Mouse (Mus musculus) layer of hippocampus, postnatal 10 days (tissue): ENCODE results near the gene Tmprss12. TPM values are rescaled to one million over a fixed set of nuclear protein-coding genes. Genes with fewer than 3 reads are reported as not detected.
"Not testable (repeated sequence)": the region's sequence is repeated elsewhere in the genome, so short reads cannot be mapped to it uniquely, and the experiment has no call there.

Experiments used
- DNase-seq, 2 experiments: peaks; one replicate each; pipeline ENCODE4 v3.0.0; 2021; ENCODE audit warnings: low spot score in 2 of 2
- long read RNA-seq: library from polyadenylated mRNA; stranded (forward); transcript quantifications from one replicate; pipeline ENCODE4 v2.0.0, GENCODE M21; 2023
- total RNA-seq, 2 experiments: library from RNA; stranded (reverse); gene quantifications; 2 replicates each; pipeline ENCODE4 v1.2.3; 2021

Tmprss12 gene
- not detected for total RNA-seq
- long read RNA-seq = 0 reads

DNA sequence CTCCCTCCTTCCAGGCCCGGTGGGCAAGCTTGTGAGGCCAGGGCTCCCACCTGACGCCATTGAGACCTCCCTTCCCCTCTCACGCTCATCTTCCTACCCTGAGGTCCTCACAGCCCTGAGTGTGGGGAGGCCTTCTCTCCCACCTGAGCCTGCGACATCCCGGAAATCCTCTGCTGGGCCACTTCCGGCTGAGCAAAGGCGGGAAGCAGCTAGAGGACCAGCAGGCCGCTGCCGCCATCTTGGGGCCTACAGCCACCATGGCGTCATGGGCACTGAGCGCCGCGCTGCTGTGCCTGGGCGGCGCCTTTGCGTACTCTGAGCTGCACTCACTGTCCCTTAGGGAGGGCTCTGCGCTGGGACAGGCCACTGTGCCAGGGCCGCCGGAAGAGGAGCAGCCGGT is at the start of gene Tmprss12:
Gene Tmprss12, plus strand, starts transcription at position 212 of the 400 bp plus-strand sequence.
- DNase-seq = no peak

DNA sequence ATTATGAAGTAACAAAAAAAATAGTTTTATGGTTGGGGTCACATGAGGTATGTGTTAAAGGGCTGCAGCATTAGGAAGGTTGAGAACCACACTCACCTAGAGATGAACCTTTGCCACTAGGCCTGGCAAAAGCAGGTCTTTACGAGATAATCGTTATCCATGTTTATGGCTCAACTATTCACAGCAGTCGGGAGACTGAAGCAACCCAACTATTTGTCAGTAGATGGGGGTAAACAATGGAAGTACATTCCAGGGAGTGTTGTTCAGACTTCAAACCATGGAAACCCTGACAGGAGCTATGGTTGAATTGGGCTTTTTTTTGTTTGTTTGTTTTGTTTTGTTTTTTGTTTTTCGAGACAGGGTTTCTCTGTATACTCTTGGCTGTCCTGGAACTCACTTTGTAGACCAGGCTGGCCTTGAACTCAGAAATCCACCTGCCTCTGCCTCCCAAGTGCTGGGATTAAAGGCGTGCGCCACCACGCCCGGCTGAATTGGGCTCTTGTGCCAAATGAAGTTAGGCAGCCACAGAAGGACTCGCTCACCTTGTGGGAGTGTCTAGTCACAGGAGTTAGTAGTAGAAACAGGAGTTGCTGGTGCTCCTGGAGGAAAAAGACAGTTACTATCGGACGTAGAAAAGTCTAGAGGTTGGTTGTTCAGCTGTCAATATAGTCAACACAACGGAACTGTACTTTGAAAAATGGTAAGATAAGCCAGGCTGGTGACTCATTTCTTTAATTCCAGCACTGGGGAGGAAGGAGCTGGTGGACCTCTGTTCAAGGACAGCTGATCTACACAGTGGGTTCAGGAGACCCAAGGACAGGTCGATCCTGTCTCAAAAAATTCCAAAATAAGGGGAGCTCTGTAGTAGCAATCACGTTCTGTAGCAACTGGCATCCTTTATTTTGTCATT is 48.8 kb upstream of the Tmprss12 start:
- no peak for DNase-seq

DNA sequence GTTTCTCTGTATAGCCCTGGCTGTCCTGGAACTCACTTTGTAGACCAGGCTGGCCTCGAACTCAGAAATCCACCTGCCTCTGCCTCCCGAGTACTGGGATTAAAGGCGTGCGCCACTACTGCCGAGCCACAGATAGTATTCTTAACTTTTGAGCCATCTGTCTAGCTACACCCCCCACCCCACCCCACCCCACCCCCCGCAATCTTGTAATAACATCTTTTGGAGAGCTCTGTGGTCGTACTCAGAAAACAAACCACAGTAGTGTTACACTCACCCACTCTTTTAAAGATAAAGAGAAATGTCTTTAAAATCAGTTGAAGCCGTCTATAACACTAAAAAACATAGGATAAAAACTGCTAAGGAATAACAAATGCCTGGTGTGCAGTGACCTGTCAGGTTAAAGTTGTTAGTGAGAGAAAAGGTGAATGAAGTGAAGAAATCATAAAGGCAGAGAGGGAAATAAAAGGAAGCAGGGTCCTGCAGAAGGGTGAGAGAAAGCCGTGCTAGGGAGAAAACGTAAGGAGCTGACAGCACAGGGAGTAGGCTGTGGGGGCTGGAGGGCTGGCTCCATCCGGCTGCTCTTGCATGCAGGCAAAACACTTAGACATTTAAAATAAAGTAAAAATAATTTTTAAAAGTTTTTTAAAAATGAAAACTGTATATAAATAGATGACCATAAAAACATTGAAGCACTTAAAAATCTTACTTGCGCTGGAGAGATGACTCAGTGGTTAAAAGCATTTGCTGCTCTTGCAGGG is 45.2 kb upstream of the Tmprss12 start:
- DNase-seq = no peak

DNA sequence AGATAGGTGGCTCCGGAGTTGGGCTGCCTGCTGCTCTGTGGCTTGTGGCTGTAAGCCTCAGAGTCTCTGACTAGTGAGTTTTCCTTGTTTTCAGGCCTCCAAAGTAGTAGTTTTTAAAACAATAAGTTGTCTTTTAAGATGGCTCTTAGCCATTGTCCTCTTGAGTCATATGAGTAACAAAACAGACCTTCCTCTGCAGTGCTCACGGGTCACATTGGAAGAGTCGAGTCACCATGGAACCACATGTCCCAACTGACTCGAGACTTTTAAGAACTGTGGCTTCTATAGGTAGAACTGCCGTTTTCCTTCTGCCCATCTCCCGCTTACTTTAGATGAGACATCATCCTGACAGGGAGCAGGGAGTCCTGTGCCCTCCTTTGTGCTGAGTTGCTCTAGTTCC is 43.7 kb upstream of the Tmprss12 start:
- no peak for DNase-seq

DNA sequence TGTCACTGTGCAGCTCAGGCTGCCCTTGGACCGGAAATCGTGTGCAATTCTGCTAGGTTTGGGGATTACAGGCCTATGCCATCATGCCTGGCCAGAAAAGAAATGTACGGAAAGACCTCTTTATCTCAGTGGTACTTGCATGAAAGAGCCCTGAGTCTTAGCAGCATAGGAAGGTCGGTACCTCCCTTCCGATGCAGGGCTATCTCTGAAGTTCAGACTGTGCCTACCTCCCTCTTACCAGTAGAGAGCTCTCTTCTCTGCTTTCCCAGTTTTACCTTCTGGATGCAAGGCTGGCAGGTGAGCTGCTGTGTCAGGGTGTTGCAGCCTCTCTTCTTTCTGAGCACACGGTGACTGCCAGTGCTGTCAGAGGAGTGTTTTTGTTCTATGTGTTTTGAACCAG is 38.9 kb upstream of the Tmprss12 start:
- no peak for DNase-seq

DNA sequence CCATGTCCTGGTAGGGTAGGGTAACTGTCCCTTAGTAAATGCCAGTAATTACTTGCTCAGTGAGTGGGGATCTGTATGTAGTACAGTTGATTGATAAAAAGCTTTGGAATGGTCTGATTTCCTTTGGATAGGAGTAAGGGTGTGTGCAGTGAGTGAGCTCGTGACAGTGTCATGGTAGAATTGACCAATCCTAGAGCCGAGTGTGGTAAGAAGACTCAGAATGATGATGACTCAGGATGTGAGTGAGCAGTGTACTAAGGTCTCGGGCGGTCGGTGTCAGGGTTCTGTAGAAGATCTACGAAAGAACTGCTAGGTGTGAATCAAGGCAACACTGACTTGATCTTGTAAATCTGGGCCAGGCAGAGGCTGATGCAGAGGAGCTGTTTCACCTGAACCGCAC is 34.7 kb upstream of the Tmprss12 start:
- no peak for DNase-seq

DNA sequence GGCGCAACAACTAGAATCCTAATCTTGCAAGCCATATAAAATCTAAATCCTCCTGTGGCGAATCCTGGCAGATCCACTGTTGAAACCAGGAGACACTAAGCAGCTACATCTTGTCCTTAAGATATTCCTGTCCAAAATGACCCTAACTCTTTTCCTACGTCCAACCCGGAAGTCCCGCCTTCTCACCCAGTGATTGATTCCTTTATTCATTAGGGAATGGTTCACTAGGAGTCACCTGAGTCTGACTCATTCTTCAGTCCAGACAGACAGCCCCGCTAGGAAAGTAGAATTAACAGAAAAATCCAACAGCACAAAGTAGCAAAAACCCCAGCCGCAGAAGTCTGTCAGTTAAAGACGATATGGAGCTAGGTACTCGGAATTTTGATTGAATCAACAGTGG is 33.3 kb upstream of the Tmprss12 start:
- no peak for DNase-seq

DNA sequence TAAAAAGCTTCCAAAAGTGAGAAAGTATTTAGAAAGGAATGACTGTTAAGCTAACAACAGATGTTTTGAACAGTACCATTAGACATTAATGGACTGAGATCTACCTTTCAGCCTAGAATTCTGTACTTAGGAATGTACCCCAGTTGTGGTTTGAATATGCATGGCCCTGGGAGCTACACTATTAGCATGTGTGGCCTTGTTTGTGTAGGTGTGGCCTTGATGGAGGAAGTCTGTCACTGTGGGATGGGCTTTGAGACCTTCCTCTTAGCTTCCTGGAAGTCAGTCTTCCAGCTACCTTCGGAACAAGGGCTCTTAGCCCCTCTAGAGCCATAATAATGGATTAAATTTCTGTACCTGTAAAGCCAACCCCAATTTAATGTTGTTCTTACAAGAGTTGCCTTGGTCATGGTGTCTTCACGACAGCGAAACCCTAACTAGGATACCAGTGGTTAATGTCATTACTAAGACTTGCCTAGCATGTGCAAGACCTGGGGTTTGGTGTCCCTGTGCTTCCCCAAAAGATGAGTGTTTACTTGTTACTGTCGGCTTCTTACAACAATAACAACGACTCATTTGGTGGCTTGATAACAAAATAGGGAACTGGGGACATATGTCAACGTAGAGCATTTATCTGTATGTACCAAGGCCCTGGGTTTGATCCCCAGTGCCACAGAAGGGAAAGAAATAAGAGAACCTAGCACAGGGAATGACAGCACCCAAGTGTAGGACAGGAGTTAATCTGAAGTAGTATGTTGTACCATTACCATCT is 31.8 kb upstream of the Tmprss12 start:
- DNase-seq = no peak

DNA sequence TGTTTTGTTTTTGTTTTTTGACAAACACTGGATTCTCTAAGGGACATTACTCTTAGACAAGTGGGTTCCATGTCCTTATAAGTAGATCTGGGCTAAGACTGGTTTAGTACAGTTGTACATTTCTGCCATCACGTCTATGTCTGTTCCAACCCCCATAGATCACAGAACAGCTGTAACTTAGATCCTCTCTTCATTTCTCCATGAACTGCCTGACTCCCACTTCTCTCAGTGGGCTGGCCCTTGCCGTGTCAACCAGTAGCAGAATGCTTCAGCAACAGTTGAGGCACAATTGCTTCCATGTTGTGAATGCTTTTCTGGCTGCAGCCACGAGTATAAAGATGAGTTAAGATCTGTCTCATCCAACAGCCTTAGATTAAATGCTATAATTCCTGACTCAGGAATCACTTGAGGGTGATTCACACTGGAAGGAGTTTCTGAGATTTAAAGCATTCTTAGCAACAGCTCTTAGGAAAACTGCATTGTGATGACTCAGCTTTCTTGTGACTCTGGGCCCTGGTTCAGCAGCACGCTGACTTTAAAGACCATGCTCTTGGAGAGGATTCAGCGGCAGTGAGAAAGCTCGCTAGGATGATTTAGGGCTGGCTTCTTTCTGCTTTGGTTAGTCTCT is 29.4 kb upstream of the Tmprss12 start:
- DNase-seq = no peak

DNA sequence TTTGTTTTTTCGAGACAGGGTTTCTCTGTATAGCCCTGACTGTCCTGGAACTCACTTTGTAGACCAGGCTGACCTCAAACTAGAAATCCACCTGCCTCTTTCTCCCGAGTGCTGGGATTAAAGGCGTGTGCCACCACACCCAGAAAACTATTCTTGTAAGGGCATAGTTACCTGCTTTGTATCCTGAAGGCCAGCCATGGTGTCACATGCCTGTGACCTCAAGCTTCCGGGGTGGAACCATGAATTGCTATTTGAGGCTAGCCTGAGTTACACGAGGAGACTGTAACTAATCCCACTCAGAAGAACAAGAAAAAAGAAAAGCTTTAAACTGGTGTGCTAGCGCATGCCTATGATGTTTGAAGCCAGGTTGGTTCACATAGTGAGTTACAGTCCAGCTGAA is 24.3 kb upstream of the Tmprss12 start:
- no peak for DNase-seq

DNA sequence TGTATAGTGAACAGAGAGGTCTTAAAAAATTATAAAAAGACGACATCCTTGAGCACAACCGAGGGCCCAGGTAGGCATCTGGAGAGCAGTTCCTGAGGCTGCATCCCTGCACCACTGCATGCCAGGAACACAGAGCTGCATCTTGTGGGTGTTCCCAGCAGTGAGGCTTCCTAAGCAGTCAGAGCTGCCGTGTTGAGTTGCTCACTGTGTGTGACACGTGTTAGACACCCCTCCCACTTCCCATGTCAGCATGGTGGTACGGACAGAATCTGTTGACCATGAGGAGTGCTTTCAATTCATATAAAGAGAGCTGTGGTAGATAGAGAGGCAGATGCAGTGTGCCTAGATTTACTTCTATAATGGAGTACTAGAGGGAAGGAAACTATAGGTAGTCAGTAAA is 23.3 kb upstream of the Tmprss12 start:
- DNase-seq = no peak

DNA sequence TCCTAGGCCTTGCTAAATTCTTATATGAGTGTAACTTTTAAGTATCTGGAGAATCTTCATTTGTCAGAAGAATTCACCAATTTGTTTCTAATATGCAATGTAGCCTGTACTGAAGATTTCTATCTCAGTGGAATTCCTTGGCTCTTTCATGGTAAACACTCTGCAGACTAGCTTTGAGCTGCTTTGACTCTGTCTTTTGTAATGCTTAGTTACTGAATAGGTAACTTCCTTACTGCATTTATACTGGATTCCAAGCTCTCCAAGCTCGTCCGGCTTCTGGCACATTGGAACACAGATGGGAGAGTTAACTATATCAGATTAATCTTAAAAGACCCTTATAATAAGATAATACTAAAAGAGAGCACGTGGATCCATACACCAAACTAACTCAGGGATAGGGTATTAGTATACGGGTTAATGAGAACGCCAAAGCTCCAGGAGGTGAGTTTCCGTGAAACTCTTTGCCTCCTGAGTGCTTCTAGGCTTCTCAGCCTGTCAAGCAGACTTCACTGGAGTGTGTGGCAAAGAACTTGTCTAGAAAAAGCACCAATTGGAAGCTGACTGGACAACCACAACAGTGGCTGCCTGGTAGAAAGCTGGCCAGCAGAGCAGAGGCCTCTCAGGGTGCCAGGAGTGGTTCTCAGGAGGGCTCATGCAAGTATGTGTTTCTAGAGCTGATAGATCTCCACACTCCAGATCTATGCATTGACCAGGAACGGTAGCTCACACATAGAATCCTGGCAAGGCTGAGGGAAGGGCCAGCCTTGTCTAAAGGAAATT is 21.8 kb upstream of the Tmprss12 start:
- DNase-seq = no peak

DNA sequence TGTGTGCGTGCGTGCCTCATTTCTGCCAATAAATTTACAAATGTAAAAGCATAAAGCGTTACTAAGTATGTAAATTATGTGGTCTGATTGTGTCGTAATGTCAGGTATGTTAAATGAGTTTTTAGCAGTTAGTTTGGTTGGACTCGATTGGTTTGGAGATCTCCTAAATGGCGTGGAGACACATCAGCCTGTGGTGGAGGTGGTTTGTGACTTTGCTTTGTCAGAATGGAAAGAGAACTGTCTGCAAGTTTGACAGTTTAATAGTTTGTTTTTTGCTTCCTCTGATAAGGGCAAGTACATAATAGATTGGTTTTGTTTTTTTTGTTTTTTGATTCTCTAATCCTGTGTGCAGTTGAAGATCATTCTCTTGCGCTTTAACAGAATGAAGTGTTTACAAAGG is 20.3 kb upstream of the Tmprss12 start:
- DNase-seq = not testable (repeated sequence)

DNA sequence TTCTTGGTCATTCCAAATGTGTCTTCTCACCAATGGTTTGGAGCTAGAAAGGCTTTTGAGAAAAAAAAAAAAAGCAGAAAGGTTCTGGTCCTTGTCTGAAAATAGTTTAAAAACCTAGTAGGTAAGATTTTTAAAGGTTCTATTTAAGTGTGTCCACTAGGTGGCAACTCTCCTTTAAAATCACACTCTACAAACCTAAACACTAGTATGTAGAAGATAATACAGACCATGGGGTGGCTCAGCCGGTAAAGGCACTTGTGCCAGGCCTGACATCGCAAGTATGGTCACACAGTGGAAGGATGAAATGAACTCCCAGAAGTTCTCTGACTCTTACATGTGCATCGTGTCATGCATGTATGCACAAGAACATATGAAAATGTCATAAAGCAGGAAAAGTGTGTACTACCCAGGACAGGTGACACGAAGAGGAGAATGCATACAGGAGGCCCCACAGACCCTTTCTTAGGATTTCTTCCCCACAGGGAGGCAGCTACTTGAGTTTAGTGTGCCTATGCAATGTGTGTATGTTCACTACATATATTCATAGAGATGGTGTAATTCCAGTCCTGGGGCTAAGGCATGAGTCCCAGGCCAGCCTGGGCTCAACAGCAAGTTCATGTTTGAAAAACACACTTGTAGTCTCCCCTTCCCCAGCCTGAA is 17.3 kb upstream of the Tmprss12 start:
- peak; percentile 6 to 11 for DNase-seq

DNA sequence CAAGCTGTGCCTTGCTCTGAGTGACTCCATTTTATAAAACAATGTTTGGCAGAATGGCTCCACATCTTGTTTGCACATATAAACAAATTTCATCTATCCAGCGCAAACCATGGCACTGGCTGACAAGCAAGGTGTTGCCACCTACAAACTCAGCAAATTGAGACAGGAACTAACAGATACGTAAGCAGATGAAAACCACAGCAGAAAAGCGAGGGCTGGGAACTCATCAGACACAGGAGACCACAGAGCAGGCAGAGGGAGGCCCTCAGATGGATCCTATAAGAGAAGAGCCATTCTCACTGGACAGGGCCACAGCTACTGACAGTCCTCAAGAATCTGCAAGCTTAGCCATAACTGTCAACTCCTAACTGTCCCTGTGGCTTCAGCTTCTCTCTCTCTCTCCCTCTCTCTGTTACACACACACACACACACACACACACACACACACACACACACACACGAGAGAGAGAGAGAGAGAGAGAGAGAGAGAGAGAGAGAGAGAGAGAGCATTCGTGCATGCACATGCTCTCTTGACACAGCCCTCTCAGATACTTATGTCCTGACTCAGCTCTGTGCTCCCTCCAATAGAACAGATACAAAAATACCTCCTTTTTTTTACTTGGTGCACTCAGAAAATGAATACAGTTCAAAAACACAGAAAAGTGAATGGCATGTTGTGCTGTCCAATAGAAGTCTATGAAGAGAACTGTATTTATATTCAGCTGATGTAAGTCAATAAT is 14.9 kb upstream of the Tmprss12 start:
- no peak for DNase-seq

DNA sequence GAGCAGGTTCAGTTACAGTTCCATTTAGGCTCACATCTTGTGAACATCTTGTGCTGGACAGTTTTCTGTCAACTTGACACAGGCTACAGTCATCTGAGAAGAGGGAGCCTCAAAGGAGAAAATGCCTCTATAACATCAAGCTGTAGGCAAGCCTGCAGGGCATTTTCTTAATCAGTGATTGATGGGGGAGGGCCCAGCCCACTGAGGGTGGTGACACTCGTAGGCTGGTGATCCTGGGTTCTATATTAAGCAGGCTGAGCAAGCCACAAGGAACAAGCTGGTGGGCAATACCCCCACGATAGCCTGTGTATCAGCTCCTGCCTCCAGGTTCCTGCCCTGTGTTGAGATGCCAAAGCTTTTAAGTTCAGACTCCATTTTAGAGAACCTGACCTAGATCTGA is 11.7 kb upstream of the Tmprss12 start:
- DNase-seq = no peak

DNA sequence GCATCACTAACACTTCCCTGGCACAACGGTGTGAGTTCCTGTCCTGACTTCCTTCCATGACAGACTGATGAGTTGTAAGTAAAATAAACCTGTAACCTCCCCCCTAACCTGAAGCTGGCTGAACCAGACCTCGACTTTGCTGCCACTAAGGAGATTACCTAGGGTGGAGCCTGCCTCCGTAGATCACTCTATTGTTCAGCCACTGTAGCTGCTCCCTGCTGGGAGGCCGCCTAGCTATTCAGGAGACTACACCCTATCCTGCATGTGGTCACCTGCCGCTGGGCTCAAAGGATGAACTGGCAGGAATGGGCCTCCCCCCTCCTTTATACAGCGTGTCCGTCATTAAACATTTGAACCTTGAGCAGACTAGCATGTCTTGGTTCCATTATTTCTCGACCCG is 10.9 kb upstream of the Tmprss12 start:
- no peak for DNase-seq

DNA sequence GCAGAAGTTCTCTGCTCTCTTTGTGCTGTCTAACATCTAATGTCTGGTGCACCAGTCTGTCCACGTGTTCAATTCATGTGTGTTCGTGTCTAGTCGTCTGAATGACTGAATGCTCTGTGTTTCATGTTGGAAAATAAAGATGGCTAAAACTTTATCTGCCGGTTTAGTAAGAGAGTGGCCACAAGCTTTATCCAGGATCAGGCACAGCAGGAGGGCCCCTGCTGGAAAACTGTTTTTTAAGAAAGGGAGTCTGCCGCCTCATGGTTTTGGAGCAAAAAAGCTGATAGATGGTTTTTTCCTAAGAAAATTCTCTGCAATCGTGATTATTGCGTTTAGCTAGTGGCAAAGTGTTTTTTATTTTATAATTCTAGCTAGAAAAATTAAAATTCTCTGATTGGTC is 10.0 kb upstream of the Tmprss12 start:
- not testable (repeated sequence) for DNase-seq

DNA sequence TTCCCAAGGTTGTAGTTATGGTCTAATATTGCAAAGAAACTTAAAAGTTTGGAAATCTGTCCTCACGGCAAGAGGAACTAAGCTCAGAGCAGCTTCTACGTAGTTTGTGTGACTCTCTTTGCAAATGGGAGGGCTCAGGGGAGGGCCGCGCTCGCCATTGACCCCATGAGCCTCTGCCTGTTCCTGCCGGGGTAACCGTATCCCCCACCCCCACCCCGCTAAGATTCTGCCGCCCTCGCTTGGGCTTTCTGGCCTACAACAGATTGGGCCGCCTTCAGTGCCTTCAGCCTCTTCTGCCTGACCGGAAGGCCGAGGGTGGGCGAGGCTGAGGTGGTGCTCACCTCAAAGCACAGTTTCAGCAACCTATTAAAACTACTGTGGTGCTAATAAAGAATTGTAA is 9.2 kb upstream of the Tmprss12 start:
- DNase-seq = no peak
